Mouse (Mus musculus): ENCODE measurements at regions not wholly inside any gene's neighbourhood (a gene's known extent, or its start where the extent isn't known, plus 50 kb on each side); places are given as distances from the start of the nearest gene placed in this dataset.

DNA sequence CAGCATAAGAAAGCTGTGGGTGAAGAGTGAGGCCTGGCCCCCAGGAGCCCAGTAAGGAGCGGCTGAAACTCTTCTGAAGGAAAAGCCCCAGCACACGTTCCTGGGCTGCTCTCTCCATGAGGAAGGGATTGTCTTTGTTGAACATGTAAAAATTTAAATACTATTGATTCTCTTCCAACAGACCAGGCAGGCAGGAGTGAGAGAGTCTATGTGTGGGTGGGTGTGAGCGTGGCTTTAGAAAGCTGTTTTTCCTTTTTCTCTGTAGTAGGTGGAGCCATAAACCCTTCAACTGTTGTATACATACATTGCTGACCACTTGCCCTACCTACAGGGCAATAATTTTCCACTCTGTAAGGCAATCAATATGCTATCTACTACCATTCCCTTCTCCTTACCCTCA, 87.6 kb upstream of the Arid1b start:
- no peak for DNase-seq
- intact Hi-C loops (cut with DNase I): loop anchor here (5.0 kb wide), 1 partner anchor 281 kb away; no protein-coding TSS in a partner anchor

DNA sequence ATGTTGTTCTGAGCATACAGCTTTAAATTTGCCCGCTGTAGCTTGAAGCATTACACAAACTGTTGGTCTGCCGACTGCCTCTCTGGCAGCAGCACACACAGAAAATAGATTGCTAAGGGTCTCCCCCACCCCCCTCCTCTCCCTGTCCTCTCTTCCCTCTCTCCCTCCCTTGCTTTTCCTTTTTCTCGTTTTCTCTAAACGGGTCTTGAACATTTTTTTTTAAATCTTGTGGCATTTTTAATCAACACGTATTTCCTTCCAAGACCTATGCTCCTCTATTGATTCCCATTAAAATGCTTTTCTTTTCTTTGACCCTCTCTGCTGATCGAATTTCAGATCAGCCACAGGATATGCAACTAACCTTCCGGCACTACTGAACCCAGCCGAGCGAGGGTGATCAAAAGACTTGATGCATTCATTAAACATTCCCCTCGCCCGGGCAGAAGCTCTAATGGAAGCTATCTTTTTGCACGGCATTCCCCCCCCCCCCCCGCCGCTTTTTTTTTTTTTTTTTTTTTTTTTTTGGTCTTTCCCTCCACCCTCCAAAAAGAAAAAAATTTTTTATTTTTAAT, 86.9 kb upstream of the Arid1b start:
- intact Hi-C loops (cut with DNase I): loop anchor here (5.0 kb wide), 1 partner anchor 280 kb away; no protein-coding TSS in a partner anchor
- DNase-seq: peak; percentile 27 to 50

DNA sequence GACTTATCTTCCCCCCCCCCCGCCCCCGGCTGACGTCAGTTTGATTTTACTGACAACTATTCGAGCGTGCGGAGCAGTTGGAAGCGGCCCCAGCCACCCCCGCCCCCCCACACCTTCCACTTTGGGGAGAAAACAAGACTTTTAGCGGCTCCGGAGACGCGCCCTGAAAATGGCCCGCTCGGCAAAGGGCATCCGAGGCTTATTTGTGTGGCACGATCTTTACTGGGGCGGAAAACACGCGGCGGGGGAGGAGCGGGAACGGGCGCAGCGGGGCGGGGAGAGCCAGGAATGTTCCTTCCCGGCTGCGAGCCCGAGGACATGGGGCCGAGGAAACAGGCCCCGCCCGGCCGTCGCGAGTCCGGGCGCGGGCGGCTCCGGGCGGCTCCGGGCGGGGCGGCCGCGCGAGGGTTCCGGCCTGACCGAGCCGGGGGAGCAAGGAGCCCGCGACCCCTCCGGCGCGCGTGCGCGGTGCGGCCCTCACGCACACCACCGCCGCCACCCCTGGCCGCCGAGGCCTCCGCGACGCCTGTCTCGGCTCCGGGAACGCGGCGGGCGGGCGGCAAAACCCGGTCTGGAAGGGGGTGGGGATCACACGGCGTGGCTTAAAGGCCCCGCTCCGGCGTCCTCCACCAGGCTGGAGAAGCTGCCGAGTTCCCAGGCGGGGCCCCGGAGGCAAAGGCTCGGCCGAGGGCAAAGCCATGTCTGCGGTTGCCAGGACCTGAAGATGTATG, 86.1 kb upstream of the Arid1b start:
- DNase-seq: peak; percentile 96 to 98
- intact Hi-C loops (cut with DNase I): loop anchor here (1.0 to 5.0 kb wide), 3 partner anchors 88 to 279 kb away; no protein-coding TSS in a partner anchor

DNA sequence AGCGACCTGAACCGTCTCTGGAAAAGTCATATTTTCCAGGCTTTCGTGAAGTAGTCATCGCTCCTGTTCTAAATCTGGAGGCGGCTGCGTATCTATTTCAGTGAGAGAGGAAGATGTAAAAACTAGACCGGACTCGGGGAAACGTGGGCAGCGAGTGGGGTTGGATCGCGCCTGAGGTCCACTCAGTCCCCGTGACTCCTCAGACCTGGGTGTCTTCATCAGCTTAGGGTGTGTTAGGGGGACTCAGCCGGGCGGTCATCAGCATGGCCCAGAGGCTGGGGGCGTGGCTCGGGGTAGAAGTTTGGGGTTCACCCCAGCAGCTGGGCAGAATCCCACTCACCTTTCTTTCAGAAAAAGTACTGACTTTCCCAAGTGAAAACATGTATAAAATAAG, 85.6 kb upstream of the Arid1b start:
- no peak for DNase-seq
- intact Hi-C loops (cut with DNase I): loop anchor here (1.0 to 5.0 kb wide), 3 partner anchors 88 to 279 kb away; no protein-coding TSS in a partner anchor

DNA sequence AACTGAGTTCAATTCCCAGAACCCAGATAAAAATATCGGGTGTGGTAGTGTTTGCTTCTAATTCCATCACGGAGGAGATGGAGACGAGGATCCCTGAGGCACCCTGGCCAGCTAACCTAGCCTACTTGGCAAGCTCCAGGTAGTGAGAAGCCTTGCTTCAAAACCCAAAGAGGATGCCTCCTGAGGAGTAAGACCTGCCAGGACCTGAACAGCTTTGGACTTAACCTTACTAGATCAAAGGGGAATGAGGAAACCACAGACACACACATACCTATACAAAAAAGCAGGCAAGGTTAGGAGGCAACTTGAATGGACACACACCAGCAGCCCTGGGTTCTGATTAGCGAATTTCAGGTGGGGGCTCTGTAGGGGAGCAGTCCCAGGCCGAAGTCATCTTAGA, 84.0 kb upstream of the Arid1b start:
- no peak for DNase-seq
- intact Hi-C loops (cut with DNase I): no loop called here

GRCm38 (mm10) chr17:4913001-4913400, 81.1 kb upstream of the Arid1b start:
- no peak for DNase-seq
- intact Hi-C loops (cut with DNase I): no loop called here

- no peak for DNase-seq
- intact Hi-C loops (cut with DNase I): no loop called here
Measured at GRCm38 (mm10) chr17:4919866-4920495, 74.2 kb upstream of the Arid1b start.

DNA sequence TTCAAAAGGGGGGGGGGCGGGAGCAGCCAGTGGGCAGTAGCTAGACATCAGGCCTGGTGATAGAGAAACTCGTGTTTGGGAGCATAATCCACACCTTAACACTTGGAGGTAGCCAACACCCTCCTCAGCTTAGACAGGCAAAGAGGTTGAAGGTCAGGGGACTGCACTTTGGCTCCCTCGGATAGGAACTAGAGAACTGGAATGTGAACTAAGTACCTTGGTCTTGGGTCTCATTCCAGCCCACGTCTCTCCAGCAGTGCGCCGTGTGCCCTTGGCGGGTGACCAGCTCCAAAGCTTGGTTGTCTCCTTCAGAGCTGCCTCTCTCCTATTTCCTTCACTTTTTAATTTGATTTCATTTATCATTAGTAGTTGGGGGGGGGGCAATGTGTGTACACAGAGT, 73.0 kb upstream of the Arid1b start:
- intact Hi-C loops (cut with DNase I): no loop called here
- no peak for DNase-seq

GRCm38 (mm10) chr17:4928631-4929030, 65.5 kb upstream of the Arid1b start:
- intact Hi-C loops (cut with DNase I): no loop called here

DNA sequence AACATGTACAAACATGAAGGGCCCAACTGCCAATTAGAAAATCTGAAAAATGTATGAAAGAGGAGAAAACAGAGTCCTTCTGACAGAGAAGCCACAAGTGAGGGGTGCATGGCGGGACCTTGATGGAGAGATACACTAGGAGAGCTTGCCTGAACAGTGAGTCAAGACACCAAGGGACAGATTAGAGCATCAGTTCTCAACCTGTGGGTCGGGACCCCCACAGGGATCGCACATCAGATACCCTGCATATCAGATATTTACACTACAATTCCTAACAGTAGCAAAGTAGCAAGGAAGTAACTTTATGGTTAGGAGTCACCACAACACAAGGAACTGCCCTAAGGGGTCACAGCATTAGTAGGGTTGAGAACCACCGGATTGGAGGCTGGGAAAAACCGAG, 58.9 kb upstream of the Arid1b start:
- intact Hi-C loops (cut with DNase I): no loop called here
- no peak for DNase-seq

More at GRCm38 (mm10) chr17:4928631-4929030, 65.5 kb upstream of the Arid1b start:
- no peak for DNase-seq

GRCm38 (mm10) chr17:4940589-4940988, 53.5 kb upstream of the Arid1b start:
- DNase-seq: no peak
- intact Hi-C loops (cut with DNase I): no loop called here

- intact Hi-C loops (cut with DNase I): no loop called here
Measured at GRCm38 (mm10) chr17:4941286-4941800, 52.8 kb upstream of the Arid1b start.

DNA sequence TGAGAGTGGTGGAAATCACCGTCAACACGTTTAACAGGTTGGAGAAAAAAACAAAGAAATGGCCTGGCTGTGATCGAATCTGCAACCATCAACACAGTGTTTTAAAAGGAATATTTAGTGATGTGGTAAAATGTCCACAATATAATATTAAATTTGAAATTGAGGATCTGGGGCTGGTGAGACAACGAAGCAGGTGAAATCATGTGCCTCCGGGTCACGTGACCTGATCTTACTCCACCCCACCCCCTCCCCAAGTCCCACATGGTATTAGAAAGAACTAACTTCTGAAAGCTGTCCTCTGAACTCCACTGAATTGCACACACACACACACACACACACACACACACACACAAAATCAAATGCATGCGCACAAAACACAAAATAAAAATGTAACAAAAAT, 51.3 kb upstream of the Arid1b start:
- DNase-seq: no peak
- intact Hi-C loops (cut with DNase I): no loop called here

More at GRCm38 (mm10) chr17:4941286-4941800, 52.8 kb upstream of the Arid1b start:
- no peak for DNase-seq

Measured in heart, postnatal 14 days (tissue).